Mouse (Mus musculus) stomach, postnatal 0 days (tissue): ENCODE measurements around the gene Drc3. TPM values are rescaled to one million over a fixed set of nuclear protein-coding genes. Genes with fewer than 3 reads are reported as not detected.

Source experiments
- ATAC-seq: fragments of 200-750 bp; cut with Nextera tagmentation; 2 replicates; pipeline ENCODE4 v1.8.0; 2017; ENCODE audit not compliant: low FRiP score, low TSS enrichment
- DNase-seq: peaks from one replicate; pipeline ENCODE4 v3.0.0-alpha.2; 2016; ENCODE audit warnings: low spot score
- H3K27ac ChIP-seq: fragments of 300-500 bp; sonication (generic); replicated peaks from 2 replicates; pipeline ENCODE4 v1.5.1; 2014; ENCODE audit warnings: mild to moderate bottlenecking, control low read depth
- H3K27me3 ChIP-seq: fragments of 300-500 bp; sonication (generic); 2 replicates; pipeline ENCODE4 v1.6.1; 2014; ENCODE audit warnings: low read length; ENCODE audit not compliant: control insufficient read depth, insufficient read depth
- H3K36me3 ChIP-seq: fragments of 300-500 bp; sonication (generic); 2 replicates; pipeline ENCODE4 v1.6.1; 2014; ENCODE audit warnings: low read length, mixed read lengths; ENCODE audit not compliant: control insufficient read depth, insufficient read depth
- H3K4me1 ChIP-seq: fragments of 300-500 bp; sonication (generic); replicated peaks from 2 replicates; pipeline ENCODE4 v1.6.1; 2014; ENCODE audit warnings: antibody characterized with exemption; ENCODE audit not compliant: control insufficient read depth, insufficient read depth
- H3K4me2 ChIP-seq: fragments of 300-500 bp; sonication (generic); replicated peaks from 2 replicates; pipeline ENCODE4 v1.6.1; 2014; ENCODE audit warnings: low read depth, mild to moderate bottlenecking, control low read depth, moderate library complexity
- H3K4me3 ChIP-seq: fragments of 300-500 bp; sonication (generic); 2 replicates; pipeline ENCODE4 v1.5.1; 2014; ENCODE audit warnings: low read depth, low read length, control low read depth
- H3K9ac ChIP-seq: fragments of 300-500 bp; sonication (generic); 2 replicates; pipeline ENCODE4 v1.6.1; 2014; ENCODE audit warnings: mild to moderate bottlenecking, low read length, control low read depth, mixed read lengths
- H3K9me3 ChIP-seq: fragments of 300-500 bp; sonication (generic); 2 replicates; pipeline ENCODE4 v1.6.1; 2016; ENCODE audit warnings: low read length; ENCODE audit not compliant: control insufficient read depth
- CTCF ChIP-seq: IDR thresholded peaks from 2 replicates; pipeline ENCODE4 v1.5.1; 2016; ENCODE audit warnings: antibody characterized with exemption, low read depth, mild to moderate bottlenecking, moderate library complexity
- EP300 ChIP-seq: optimal IDR thresholded peaks from 2 replicates; pipeline ENCODE3; 2016; ENCODE audit warnings: antibody characterized with exemption
- WGBS: fragments of 180-500 bp; shearing (Covaris S2); extraction: QIAGEN DNeasy Blood & Tissue Kit; methylation state at CpG from one replicate; pipeline ENCODE4 v1.1.7; 2014; 5-methylcytosine and 5-hydroxymethylcytosine counted together
- polyA plus RNA-seq: library from polyadenylated mRNA; unstranded; fragments of >200 nt; fragmentation: Nextera tagmentation; extraction: Ambion mirVana; gene quantifications from 2 replicates; pipeline ENCODE4 v1.2.1, GENCODE M21; 2015

Drc3 gene
- polyA plus RNA-seq, 1 experiment from 2014 or later = 0.93 TPM

- H3K27ac ChIP-seq = peak within 1 kb of the TSS; percentile 84
- WGBS = 1% methylated on average over 37 of the region's 39 CpGs
Observed at GRCm38 (mm10) chr11:60417717-60418472, 64.8 kb downstream of the Drc3 start, which contains the start of gene Atpaf2. TSS of gene Atpaf2 (minus strand) at chr11:60418457.

GRCm38 (mm10) chr11:60418473-60418803 lies 65.3 kb downstream of the Drc3 start:
- DNase-seq (peak; percentile 29), ATAC-seq (no peak)
- no peak overlapping the region for H3K27ac ChIP-seq
- H3K36me3 ChIP-seq = no peaks in the 10 kb centered on the region
- peak overlapping the region; percentile 92 for H3K9ac ChIP-seq
- 7% methylated on average over 6 of the region's 6 CpGs for WGBS
- no peaks in the 10 kb centered on the region for H3K27me3 ChIP-seq
- H3K4me2 ChIP-seq = peak overlapping the region; percentile 88
- H3K9me3 ChIP-seq = no peaks in the 10 kb centered on the region
- no peak for TF ChIP-seq CTCF
- no peak for TF ChIP-seq EP300
- H3K4me3 ChIP-seq = peak overlapping the region; percentile 88
- H3K4me1 ChIP-seq = peaks cover 3% of the 10 kb centered on the region; the same call in 1 of the 2 replicates

More at GRCm38 (mm10) chr11:60417717-60418472, 64.8 kb downstream of the Drc3 start, which contains the start of gene Atpaf2:
- no peaks in the 10 kb centered on the region for H3K9me3 ChIP-seq
- H3K4me1 ChIP-seq = peaks cover 3% of the 10 kb centered on the region; the same call in 1 of the 2 replicates
- peak; percentile 56 for DNase-seq
- H3K4me3 ChIP-seq = peak within 1 kb of the TSS; percentile 88
- peak; percentile 22 for ATAC-seq
- no peaks in the 10 kb centered on the region for H3K36me3 ChIP-seq
- peak within 1 kb of the TSS; percentile 92 for H3K9ac ChIP-seq
- TF ChIP-seq EP300 (no peak), CTCF (no peak)
- H3K27me3 ChIP-seq = no peaks in the 10 kb centered on the region
- H3K4me2 ChIP-seq = peak within 1 kb of the TSS; percentile 88

- no peak for DNase-seq
- no peaks in the 10 kb centered on the region for H3K36me3 ChIP-seq
- no peak overlapping the region for H3K9ac ChIP-seq
- ATAC-seq = no peak
- no peak overlapping the region for H3K4me2 ChIP-seq
- H3K4me1 ChIP-seq = peaks cover 3% of the 10 kb centered on the region; the same call in 1 of the 2 replicates
- no peak overlapping the region for H3K27ac ChIP-seq
- no peaks in the 10 kb centered on the region for H3K9me3 ChIP-seq
- 69% methylated on average over 5 of the region's 6 CpGs for WGBS
- TF ChIP-seq EP300 = no peak
- TF ChIP-seq CTCF = peak; percentile 48
- H3K27me3 ChIP-seq = no peaks in the 10 kb centered on the region
- no peak overlapping the region for H3K4me3 ChIP-seq
Observed at GRCm38 (mm10) chr11:60422046-60422668, 69.0 kb downstream of the Drc3 start.

DNA sequence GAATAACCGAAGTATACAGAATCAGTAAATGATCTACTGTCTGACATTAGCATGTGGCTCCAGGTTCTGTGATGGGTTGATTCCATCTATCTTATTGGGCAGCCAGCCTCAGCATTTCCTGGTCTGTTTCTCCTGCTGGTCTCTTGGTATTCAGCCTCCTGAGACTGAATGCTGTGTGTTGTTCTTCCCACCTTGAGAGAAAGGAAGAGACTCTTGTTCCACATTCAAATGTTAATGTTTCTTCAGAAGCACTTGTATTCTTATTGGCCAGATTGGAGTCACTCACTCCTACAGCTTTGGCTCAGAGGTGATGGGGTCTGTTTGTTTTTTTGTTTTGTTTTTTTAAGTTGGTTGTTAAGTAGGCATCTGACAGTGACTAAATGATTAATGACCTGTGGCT lies 69.9 kb downstream of the Drc3 start:
- no peak overlapping the region for H3K4me3 ChIP-seq
- no peak overlapping the region for H3K27ac ChIP-seq
- H3K27me3 ChIP-seq = no peaks in the 10 kb centered on the region
- ATAC-seq (no peak), DNase-seq (no peak)
- H3K9me3 ChIP-seq = no peaks in the 10 kb centered on the region
- no peak overlapping the region for H3K4me2 ChIP-seq
- H3K9ac ChIP-seq = no peak overlapping the region
- WGBS = 75% methylated on average over 1 of the region's 1 CpGs
- H3K36me3 ChIP-seq = no peaks in the 10 kb centered on the region
- H3K4me1 ChIP-seq = peaks cover 3% of the 10 kb centered on the region; the same call in 1 of the 2 replicates
- no peak for TF ChIP-seq EP300
- no peak for TF ChIP-seq CTCF

- Histone ChIP-seq H3K9me3 (no peaks in the 10 kb centered on the region), H3K27me3 (no peaks in the 10 kb centered on the region), H3K9ac (no peak overlapping the region), H3K4me2 (no peak overlapping the region), H3K27ac (no peak overlapping the region), H3K36me3 (no peaks in the 10 kb centered on the region), H3K4me3 (no peak overlapping the region), H3K4me1 (no peaks in the 10 kb centered on the region)
- 82% methylated on average over 1 of the region's 1 CpGs for WGBS
- ATAC-seq (no peak), DNase-seq (no peak)
- no peak for TF ChIP-seq CTCF
- no peak for TF ChIP-seq EP300
Observed at GRCm38 (mm10) chr11:60426417-60426816, 73.3 kb downstream of the Drc3 start.

DNA sequence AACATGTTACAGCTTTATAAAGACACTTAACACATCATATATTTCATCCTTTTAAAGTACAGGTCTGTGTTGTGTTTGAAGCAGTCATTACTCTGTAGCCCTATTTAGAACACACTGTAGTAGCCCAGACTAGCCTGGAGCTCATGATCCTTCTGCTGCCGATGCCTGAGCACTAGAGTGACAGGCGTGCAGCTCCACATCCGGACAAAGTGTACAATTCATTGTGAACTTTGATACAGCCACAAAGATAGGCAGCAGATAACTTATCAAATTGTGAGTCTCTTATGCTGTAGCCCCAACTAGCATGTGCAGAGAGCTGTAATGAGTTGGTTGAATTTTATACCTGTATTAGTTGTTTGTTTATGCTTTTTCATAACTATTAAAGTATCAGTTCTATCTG lies 74.5 kb downstream of the Drc3 start:
- H3K4me2 ChIP-seq = no peak overlapping the region
- 86% methylated on average over 3 of the region's 3 CpGs for WGBS
- no peak overlapping the region for H3K27ac ChIP-seq
- no peaks in the 10 kb centered on the region for H3K27me3 ChIP-seq
- no peak overlapping the region for H3K9ac ChIP-seq
- peaks cover 4% of the 10 kb centered on the region; the same call in 1 of the 2 replicates for H3K36me3 ChIP-seq
- no peaks in the 10 kb centered on the region for H3K4me1 ChIP-seq
- no peaks in the 10 kb centered on the region for H3K9me3 ChIP-seq
- H3K4me3 ChIP-seq = no peak overlapping the region
- ATAC-seq (no peak), DNase-seq (no peak)
- TF ChIP-seq EP300 (no peak), CTCF (no peak)
